Mouse (Mus musculus) midbrain, embryonic 13.5 days (tissue): ENCODE measurements around the gene Slc43a1. TPM values are rescaled to one million over a fixed set of nuclear protein-coding genes. Genes with fewer than 3 reads are reported as not detected.

ENCODE experiments used
- ATAC-seq: fragments of 200-750 bp; cut with Nextera tagmentation; 2 replicates; pipeline ENCODE4 v1.8.0; 2017; ENCODE audit warnings: mild to moderate bottlenecking, moderate TSS enrichment, moderate library complexity
- H3K27ac ChIP-seq: fragments of 300-500 bp; sonication (generic); 2 replicates; pipeline ENCODE4 v1.5.1; 2015; ENCODE audit warnings: inconsistent platforms, mild to moderate bottlenecking, moderate library complexity
- H3K27me3 ChIP-seq: fragments of 300-500 bp; sonication (generic); 2 replicates; pipeline ENCODE4 v1.6.1; 2015; ENCODE audit warnings: mild to moderate bottlenecking, inconsistent platforms
- H3K36me3 ChIP-seq: fragments of 300-500 bp; sonication (generic); 2 replicates; pipeline ENCODE4 v1.6.1; 2015; ENCODE audit warnings: mild to moderate bottlenecking, inconsistent platforms
- H3K4me1 ChIP-seq: fragments of 300-500 bp; sonication (generic); replicated peaks from 2 replicates; pipeline ENCODE4 v1.6.1; 2015; ENCODE audit warnings: inconsistent platforms
- H3K4me2 ChIP-seq: fragments of 300-500 bp; sonication (generic); replicated peaks from 2 replicates; pipeline ENCODE4 v1.6.1; 2015; ENCODE audit warnings: moderate library complexity, mild to moderate bottlenecking, inconsistent platforms
- H3K4me3 ChIP-seq: fragments of 300-500 bp; sonication (generic); replicated peaks from 2 replicates; pipeline ENCODE4 v1.5.1; 2015; ENCODE audit warnings: mild to moderate bottlenecking, inconsistent platforms
- H3K9ac ChIP-seq: fragments of 300-500 bp; sonication (generic); replicated peaks from 2 replicates; pipeline ENCODE4 v1.6.1; 2015; ENCODE audit warnings: mild to moderate bottlenecking, inconsistent platforms
- H3K9me3 ChIP-seq: fragments of 300-500 bp; sonication (generic); 2 replicates; pipeline ENCODE4 v1.6.1; 2016; ENCODE audit warnings: mild to moderate bottlenecking, inconsistent platforms
- WGBS: fragments of 180-500 bp; shearing (Covaris S2); methylation state at CpG from one replicate; pipeline ENCODE4 v1.1.7; 2015; 5-methylcytosine and 5-hydroxymethylcytosine counted together
- polyA plus RNA-seq: library from polyadenylated mRNA; unstranded; fragments of >200 nt; fragmentation: Nextera tagmentation; extraction: Ambion mirVana; gene quantifications from 2 replicates; pipeline ENCODE4 v1.2.1, GENCODE M21; 2015

The Slc43a1 gene
- polyA plus RNA-seq, 1 experiment from 2014 or later: 3.3 TPM

DNA sequence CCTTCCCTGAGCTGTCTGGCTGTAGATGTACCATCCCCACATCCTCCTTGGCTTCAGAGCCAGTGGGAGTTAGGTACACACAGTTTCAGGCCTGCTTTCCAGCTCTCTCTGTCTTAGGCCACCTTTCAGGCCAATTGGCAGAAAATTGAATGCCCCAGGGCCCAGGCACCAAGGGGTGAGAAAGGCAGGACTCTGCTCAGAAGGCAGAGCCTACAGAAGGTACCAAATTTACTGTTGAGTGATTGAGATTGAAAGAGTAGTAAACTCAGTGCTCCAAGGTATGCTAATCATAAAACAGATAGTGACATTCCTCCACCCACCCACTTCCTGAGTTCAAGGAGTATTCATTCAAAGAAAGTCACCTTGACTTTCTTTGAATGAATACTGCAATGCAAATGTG lies 29.3 kb upstream of the Slc43a1 start:
- no peak for ATAC-seq
- Histone ChIP-seq H3K9ac (no peak overlapping the region), H3K4me1 (0 out of 2 replicates have a peak, but pooled peaks cover 4% of the 10 kb centered on the region), H3K27me3 (no peaks in the 10 kb centered on the region), H3K9me3 (no peaks in the 10 kb centered on the region), H3K27ac (no peak overlapping the region), H3K4me2 (no peak overlapping the region), H3K36me3 (no peaks in the 10 kb centered on the region), H3K4me3 (no peak overlapping the region)

DNA sequence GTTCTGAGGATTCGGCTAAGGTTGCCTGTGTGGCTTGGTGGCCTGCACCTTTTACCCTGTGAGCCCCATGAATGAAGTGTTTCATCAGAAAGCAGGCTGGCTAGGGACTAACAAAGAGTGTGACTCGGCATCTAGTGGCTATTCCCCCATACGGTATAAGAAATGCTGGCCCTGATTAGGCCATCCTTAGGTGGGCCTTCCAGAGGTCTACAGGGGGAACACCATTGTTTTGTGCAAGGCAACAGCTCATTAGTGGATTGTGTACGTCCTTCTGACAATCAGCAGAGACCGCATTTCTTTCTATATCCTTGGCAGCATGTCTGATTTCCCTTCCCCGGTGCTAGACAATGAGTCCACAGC lies 28.1 kb upstream of the Slc43a1 start:
- Histone ChIP-seq H3K27me3 (no peaks in the 10 kb centered on the region), H3K4me2 (0 out of 2 replicates have a peak overlapping the region, but pooled peaks have one; percentile 43), H3K4me1 (0 out of 2 replicates have a peak, but pooled peaks cover 4% of the 10 kb centered on the region), H3K4me3 (no peak overlapping the region), H3K36me3 (no peaks in the 10 kb centered on the region), H3K27ac (no peak overlapping the region), H3K9me3 (no peaks in the 10 kb centered on the region), H3K9ac (no peak overlapping the region)
- peak; percentile 21; the same call in 1 of the 2 replicates for ATAC-seq
- WGBS: 77% methylated on average over 6 of the region's 6 CpGs

DNA sequence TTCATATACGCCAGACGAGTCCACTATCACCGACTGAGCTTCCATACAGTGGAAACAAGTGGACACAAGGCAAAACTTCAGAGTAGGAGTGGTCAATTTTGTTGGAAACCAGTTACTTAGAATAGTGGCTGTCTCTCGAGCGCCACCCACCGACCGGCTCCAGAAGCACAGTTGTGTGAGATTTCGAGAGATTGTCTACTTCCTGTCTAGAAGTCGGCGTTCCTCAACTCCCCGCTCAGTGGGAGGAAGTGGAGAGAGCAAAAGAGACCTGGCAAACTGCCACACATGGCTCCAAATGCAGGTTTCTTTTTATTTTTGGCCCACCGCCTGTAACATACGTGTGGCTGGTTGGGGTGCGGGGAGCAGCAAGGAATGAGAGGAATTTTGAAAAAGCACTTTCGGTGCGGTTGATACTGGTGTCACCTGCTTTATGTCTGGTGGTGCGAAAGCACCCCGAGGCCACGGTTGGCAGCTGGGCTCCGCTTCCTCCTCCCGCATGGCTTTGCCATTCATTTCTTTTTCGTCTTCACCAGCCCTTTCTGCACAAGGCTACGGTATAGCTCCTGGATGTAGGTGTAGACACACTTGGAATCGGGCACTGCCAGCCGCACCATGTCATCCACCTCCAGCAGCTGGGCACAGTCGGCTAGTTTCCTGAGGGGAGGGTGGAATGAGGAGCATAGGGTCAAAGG lies 27.6 kb upstream of the Slc43a1 start:
- peak; percentile 61 for ATAC-seq
- H3K9me3 ChIP-seq: no peaks in the 10 kb centered on the region
- WGBS: 44% methylated on average over 26 of the region's 26 CpGs
- no peak overlapping the region; the same call in 1 of the 2 replicates for H3K9ac ChIP-seq
- peak overlapping the region; percentile 43 for H3K4me2 ChIP-seq
- H3K4me3 ChIP-seq: peak overlapping the region; percentile 2; the same call in 1 of the 2 replicates
- H3K27me3 ChIP-seq: no peaks in the 10 kb centered on the region
- 0 out of 2 replicates have a peak, but pooled peaks cover 4% of the 10 kb centered on the region for H3K4me1 ChIP-seq
- no peak overlapping the region for H3K27ac ChIP-seq
- no peaks in the 10 kb centered on the region for H3K36me3 ChIP-seq

DNA sequence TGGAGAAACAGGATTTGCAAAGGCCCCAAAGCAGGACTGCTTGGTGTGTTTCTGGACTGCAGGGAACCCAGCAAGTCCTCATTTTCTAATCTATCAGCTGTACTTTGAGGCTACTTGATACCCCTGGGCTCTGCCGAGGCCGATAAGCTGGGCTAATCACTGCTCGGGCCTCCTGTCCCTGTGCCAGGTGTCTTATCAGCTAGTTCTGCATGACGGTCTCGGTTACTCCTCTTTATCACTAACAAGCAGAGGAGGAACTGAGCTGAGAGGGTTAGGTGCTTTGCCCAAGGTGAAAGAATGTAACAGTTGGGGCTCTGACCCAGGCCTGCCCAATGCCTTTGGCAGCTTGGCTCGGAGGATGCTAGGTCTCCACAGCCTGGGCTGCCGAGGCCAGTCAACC lies 26.8 kb upstream of the Slc43a1 start:
- Histone ChIP-seq H3K27me3 (no peaks in the 10 kb centered on the region), H3K9ac (no peak overlapping the region), H3K9me3 (no peaks in the 10 kb centered on the region), H3K27ac (no peak overlapping the region), H3K36me3 (no peaks in the 10 kb centered on the region), H3K4me3 (no peak overlapping the region), H3K4me1 (0 out of 2 replicates have a peak, but pooled peaks cover 4% of the 10 kb centered on the region), H3K4me2 (no peak overlapping the region)
- ATAC-seq: no peak
- 92% methylated on average over 7 of the region's 7 CpGs for whole genome bisulfite sequencing

DNA sequence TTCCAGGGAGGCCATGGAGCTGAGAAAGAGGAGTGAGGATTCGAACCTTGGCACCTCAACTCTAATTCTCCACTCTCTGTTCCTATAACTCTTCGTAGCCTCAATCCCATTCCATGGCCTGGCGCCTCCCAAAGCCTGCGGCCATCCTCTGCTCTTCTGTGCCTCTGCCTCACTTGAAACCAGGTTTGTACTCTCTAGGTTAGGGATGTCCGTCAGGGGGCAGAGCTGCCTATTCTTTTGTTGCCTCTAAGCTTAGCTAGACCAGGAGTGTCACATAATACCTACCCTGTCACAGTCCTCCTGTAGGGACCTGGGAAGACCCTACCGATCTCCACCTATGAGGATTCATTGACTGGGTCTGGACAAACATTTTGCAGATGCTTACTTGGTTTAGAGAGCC lies 26.0 kb upstream of the Slc43a1 start:
- Histone ChIP-seq H3K4me1 (0 out of 2 replicates have a peak, but pooled peaks cover 4% of the 10 kb centered on the region), H3K36me3 (no peaks in the 10 kb centered on the region), H3K4me2 (no peak overlapping the region), H3K9me3 (no peaks in the 10 kb centered on the region), H3K27ac (no peak overlapping the region), H3K27me3 (no peaks in the 10 kb centered on the region), H3K4me3 (no peak overlapping the region), H3K9ac (no peak overlapping the region)
- WGBS: 76% methylated on average over 6 of the region's 6 CpGs
- no peak for ATAC-seq

DNA sequence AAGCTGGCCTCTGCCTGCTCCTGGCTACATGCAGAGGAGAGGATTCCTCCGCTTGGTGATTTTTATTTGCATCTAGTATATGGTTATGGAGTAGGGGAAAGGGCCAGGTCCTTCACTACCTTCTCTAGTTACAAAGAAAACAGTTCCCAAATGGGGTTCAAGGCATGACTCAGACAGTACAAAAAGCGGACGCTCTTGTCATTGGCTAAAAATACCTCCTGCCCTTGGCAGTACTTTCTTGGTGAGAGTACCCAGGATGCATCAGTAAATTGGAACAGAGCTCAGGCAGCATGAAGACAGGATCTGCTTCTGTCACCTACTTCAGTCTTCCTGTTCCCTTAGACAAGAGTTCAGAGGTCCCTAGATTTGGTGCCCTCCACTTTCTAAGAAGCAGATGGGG lies 18.8 kb upstream of the Slc43a1 start:
- Histone ChIP-seq H3K36me3 (no peaks in the 10 kb centered on the region), H3K9ac (no peak overlapping the region), H3K9me3 (no peaks in the 10 kb centered on the region), H3K4me3 (no peak overlapping the region), H3K27ac (no peak overlapping the region), H3K4me1 (no peaks in the 10 kb centered on the region), H3K4me2 (no peak overlapping the region), H3K27me3 (peaks cover 17% of the 10 kb centered on the region)
- 76% methylated on average over 3 of the region's 3 CpGs for WGBS
- ATAC-seq: no peak

DNA sequence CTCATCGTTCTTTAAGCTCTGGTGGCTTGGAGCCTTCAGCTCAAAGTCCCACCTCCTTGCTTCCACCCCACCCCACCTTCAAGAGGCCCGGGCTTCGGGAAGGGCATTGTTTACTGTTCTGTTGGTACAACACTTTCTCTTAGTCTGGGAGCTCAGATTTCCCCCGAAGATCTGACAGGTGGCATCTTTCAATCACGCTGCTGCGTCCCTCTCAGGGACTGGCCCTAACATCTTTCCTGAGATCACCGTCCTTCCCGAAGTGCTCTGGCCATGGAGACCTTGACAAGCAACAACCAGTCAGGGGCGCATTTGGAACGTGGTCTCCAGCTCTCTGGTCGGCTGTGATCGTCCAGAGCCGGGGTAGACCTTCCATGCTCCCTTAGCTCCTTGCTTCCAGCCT lies 16.1 kb upstream of the Slc43a1 start, which contains the start of gene Smtnl1:
Smtnl1 (minus strand) TSS at position 101 of the 400 bp plus-strand sequence.
- WGBS: 68% methylated on average over 13 of the region's 13 CpGs
- Histone ChIP-seq H3K9ac (no peak within 1 kb of the TSS), H3K9me3 (no peaks in the 10 kb centered on the region), H3K27me3 (peaks cover 21% of the 10 kb centered on the region), H3K4me3 (no peak within 1 kb of the TSS), H3K36me3 (no peaks in the 10 kb centered on the region), H3K27ac (no peak within 1 kb of the TSS), H3K4me1 (peaks cover 6% of the 10 kb centered on the region), H3K4me2 (no peak within 1 kb of the TSS)
- ATAC-seq: no peak

DNA sequence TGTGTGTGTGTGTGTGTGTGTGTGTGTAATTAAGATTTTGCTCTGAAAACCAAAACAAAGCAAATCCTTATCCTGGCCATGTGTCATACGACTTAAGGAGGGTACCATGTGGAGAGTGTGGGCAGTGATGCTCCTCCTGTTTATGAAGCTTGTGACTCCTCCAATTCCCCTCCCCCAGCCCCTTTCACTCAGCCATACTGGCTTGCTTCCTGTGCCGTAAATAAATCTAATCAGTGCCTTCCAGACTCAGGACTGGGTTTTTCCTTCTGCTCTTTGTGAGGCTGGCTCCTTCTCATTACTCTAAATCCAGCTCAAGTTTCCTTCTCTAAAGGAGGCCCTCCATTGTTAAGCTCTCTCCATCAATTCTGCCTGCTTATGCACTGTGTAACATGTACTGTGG lies 15.4 kb upstream of the Slc43a1 start:
- Histone ChIP-seq H3K4me3 (no peak overlapping the region), H3K4me1 (peaks cover 13% of the 10 kb centered on the region), H3K9ac (no peak overlapping the region), H3K27ac (no peak overlapping the region), H3K9me3 (no peaks in the 10 kb centered on the region), H3K4me2 (no peak overlapping the region), H3K27me3 (peaks cover 21% of the 10 kb centered on the region), H3K36me3 (no peaks in the 10 kb centered on the region)
- WGBS: 55% methylated on average over 2 of the region's 2 CpGs
- no peak for ATAC-seq

DNA sequence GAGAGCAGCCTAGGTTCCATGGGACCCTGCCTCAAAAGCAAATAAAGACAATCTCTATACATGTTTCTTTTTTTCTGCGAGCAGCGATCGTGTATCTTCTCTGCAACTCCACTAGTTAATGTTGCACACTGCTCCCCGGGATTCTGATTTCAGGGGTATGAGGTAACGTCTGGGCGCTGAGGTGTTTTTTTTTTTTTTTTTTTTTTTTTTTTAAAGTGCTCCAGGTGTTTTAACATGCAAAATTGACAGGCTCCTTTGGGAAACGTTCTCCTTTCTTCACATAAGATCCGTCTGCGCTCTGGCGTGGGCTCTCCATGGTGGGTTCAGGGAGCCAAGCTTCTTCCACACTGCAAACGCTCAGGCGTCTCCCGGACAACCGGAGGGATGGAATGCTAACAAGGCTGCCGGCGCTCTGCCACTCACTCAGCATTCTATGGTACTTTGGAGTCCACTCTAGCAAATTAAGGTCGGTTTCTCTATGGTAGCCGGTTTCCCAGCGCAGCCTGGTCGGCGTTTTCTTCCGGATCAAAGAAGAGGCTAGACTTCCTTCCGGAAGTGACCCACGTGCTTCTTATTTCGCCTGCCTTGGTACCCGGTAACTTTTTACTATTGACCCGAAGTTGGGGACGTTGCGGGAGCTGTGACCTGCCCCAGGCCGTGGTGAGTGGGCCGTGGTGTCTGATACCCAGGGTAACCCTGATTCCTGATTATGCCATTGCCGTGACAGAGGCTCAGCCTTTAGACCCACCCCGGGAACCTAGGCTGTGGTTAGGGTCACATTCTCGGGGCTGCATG lies 12.0 kb upstream of the Slc43a1 start, which contains the start of gene Timm10:
Timm10 (plus strand) TSS at position 510 of the 795 bp plus-strand sequence.
- Histone ChIP-seq H3K4me2 (peak within 1 kb of the TSS; percentile 100), H3K27me3 (peaks cover 11% of the 10 kb centered on the region), H3K9ac (peak within 1 kb of the TSS; percentile 81), H3K27ac (0 out of 2 replicates have a peak within 1 kb of the TSS, but pooled peaks have one; percentile 9), H3K9me3 (no peaks in the 10 kb centered on the region), H3K36me3 (peaks cover 12% of the 10 kb centered on the region), H3K4me1 (peaks cover 16% of the 10 kb centered on the region), H3K4me3 (peak within 1 kb of the TSS; percentile 94)
- peak; percentile 94 for ATAC-seq
- under 1% methylated on average over 34 of the region's 34 CpGs for WGBS

DNA sequence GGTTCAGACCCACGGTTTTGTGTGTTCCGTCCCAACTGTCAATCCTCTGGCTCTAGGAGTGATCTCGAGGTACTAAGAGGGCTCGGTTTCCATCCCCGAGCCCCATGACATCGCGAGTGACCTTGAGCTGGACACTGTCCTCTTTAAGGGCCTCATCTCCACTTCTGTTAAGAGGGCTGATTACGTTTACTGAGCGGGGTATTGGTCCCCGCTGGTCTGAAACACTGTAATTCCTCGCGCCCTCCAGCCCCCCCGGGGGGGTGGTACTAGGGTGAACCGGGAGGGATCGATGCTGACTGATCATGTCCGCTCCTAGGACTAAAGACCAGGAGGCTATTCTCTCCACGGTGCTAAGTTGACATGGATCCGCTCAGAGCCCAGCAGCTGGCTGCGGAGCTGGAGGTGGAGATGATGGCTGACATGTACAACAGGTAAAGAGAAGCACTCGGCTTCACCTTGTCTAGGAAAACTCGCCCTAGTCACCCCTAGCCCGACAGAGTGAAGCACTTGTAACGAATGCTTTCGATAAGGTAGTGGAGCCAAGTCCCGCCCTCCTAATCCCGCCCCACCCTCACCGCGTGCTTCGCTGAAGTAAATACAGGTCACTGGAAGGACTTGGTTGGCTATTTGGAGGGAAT lies 11.2 kb upstream of the Slc43a1 start:
- ATAC-seq: no peak; the same call in 1 of the 2 replicates
- Histone ChIP-seq H3K4me1 (peaks cover 16% of the 10 kb centered on the region), H3K4me2 (peak overlapping the region; percentile 100), H3K9me3 (no peaks in the 10 kb centered on the region), H3K36me3 (peaks cover 12% of the 10 kb centered on the region), H3K4me3 (peak overlapping the region; percentile 94), H3K9ac (peak overlapping the region; percentile 81), H3K27ac (no peak overlapping the region), H3K27me3 (peaks cover 8% of the 10 kb centered on the region; the same call in 1 of the 2 replicates)
- WGBS: under 1% methylated on average over 29 of the region's 29 CpGs

DNA sequence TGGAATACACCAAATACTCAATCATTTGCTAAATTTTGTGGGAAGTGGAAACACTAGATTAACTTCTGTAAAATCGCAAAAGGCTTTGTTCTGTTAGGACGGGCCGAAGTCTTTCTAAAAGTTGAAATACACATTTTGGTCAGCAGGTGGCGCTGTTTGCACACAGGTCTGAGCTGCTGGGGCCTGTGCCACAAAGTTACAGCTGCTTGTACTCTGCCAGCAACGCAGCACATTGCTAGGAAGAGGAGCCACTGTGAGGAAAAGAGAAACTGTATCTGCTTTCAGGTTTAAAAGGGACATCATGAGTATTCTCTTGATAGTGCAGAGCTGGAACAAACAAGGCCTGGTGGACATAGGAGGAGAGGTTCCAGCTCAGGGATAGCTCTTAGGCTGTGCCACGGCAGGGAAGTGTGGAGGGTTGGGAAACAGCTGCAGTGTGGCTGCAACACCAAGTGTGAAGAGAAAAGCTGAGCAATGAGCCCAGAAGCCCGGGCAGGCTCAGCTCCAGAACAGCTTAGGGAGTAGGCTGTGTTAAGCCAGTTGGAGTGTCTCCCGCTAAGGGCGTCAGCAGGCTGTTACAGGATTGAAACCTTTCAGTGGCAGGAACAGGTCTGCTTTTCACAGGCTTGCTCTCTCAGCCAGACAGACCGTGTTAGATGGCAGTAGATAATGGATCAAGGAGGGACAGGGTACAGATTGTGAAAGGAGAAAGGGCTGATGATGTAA lies 6.8 kb upstream of the Slc43a1 start:
- Histone ChIP-seq H3K9ac (no peak overlapping the region), H3K27ac (no peak overlapping the region), H3K36me3 (peaks cover 12% of the 10 kb centered on the region), H3K27me3 (peaks cover 5% of the 10 kb centered on the region; the same call in 1 of the 2 replicates), H3K4me2 (no peak overlapping the region), H3K4me3 (no peak overlapping the region), H3K4me1 (peaks cover 13% of the 10 kb centered on the region), H3K9me3 (no peaks in the 10 kb centered on the region)
- 35% methylated on average over 10 of the region's 10 CpGs for WGBS
- ATAC-seq: peak; percentile 68
